Mouse (Mus musculus): Measurements from ENCODE around the gene Emc8.

The Emc8 gene

DNA sequence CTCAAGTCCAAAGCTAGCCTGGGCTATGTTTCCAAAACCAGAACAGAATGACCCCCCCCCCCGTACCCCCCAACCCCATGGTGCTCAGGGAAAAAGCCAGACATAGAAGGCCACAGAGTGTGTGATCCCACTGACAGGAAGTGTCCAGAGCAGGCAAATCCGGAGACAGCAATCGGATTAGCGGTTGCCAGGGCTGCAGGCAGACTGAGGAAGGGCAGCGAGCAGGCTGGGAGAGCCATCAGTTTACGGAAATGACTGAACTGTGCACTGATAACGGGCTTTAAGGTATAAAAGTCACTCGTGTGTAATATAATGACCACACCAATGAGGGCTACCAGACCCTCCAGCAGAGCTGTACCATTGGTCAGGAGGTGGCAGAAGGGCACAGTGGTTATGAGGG is 27.1 kb downstream of the Emc8 start:
- no peak for DNase-seq (ENCODE audit: low spot score)

DNA sequence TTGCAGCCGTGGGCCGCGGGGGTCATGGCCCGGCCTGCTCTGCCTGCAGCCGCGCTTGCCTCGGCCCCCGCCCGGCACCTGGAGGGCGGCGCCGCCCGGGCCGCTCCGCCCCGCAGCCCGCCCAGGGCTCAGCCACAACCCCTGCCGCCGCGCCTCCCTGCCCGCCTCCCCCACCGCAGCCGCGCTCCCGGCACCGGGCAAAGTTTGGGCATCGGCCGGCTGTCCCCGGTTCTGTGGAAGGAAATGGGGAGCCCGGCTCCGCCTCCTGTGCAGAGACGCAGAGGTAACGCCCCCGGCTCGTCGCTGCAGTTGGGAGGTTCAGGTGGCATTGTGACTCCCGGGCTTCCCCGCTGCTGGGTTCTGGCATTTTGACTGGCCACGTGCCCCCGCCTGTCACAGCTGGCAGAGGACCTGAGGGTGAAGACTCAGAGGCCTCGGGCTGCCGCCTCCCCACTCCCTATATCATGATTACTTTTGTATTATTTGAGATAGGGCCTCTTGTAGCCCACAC is 34.0 kb downstream of the Emc8 start:
- peak; percentile 30 for DNase-seq (ENCODE audit: low spot score)

DNA sequence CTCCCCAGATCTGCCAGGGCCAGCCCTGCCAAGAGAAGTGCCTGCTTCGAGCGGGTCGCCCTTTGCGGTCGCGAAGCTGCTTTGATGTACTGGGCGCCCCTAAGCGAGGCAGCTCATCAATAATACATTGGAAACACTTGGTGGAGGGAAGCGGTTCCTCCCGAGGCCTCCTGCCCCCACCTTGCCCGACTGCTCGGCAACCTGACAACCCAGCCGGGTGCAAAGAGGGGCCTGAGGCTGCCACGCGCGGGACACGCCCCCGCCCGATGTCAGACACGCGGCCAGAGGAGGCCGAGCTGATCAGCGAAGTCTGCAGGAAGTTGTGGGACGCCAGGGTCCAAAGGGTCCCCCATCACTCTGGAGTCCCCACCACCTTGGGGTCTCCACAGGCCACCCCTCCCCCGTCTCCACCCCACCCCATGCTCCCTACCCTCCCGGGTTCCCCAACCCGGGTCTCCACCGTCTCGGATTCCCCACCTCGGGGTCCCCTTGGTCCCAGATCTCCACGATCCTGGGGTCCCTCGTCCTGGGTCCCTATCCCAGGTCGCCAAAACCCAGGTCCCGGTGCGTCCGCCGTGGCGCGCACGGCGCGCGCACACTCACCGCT is 34.6 kb downstream of the Emc8 start:
- DNase-seq (ENCODE audit: low spot score): no peak

DNA sequence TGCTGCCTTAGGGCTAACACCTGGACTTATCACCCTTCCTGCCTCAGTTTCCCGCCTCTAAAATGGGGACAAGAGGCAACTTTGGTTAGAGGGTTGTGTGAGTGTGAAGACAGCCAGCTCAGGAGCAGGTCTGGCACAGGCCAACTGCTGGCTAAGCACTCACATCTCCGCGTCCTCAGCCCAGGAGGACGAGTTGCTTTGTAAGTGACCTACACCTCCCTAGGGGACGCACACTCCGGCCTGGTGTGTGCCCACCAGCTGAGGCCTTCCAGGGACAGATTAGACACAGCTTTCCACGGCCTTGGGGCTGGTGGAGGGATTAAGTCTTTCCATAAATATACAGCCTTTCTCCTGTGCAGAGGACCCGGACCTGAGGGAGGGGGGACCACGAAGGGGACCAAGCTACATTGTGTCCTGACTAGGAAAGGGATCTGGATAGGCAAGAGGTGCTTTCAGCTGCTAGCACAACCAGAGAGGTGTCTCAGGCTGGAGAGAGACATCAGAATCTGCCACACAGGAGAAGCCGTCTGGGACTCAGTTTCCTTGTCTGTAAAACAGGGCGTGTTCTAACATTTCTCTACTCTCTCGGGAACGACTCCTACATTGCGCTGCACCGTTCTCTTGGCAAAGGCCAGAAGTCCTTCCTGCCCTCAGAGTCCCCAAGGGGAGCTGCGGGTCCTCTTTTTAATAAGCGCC is 35.3 kb downstream of the Emc8 start:
- DNase-seq (ENCODE audit: low spot score): no peak

DNA sequence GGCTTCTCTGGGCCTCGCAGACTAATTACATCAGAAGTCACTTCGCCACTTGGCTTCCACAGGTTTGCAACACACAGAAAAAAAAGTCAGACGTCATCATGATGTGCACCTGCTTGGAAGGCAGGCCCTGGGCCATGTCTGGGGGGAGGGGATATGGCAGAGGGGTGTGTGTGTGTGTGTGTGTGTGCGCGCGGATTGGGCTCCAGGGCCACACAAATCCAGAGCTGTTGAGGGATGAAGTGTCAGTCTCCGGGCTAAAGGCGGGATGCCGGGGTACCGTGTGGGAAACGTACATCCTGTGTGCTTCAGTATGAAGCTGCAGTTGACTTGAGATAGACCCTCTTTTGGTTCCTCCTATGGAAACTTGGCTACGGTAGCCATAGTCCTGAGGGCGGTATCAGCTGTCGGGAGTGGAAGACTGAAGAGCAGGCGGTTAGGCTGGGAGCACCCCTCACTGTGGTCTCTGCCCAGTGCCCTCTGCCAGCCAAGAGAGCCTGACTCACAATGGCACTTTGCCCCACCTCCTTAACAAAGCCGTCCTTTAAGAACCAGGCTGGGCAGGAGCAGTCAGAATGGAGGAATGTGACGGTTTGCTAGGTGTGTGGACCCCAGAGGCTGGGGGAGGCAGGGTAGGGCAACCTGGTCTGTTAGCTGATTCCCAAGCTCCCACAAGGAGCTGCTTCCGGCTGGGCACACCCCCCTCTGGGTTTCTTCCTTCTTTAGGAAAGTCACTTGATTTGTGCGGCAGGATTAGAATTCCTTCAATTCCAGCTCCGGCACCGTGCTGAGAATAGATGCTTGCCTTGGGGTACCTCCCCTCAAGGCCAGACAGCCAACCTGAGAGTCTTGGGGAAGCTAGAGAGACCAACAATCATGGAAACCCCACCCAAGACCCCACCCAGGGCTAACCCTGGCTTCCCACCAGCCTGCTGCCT is 36.7 kb downstream of the Emc8 start:
- DNase-seq (ENCODE audit: low spot score): no peak

DNA sequence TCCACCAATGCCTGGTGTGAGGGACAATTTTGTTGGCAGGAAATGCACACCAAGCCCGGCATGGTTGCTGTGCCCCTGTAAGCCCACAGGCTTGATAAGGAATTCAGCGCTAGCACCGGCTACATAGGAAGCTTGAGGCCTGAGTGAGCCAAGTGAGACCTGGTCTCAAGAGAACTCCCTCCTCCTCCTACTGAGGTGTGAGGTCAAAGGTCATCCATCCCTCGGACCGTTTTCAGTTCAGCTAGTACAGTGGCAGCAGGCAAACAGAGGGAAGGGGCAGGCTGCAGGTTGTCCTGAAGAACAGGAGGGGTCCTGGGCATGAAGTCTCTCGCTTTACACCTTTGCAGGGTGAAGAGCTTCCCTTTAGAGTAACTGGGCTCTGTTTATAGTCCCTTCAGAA is 37.5 kb downstream of the Emc8 start:
- DNase-seq (ENCODE audit: low spot score): no peak

DNA sequence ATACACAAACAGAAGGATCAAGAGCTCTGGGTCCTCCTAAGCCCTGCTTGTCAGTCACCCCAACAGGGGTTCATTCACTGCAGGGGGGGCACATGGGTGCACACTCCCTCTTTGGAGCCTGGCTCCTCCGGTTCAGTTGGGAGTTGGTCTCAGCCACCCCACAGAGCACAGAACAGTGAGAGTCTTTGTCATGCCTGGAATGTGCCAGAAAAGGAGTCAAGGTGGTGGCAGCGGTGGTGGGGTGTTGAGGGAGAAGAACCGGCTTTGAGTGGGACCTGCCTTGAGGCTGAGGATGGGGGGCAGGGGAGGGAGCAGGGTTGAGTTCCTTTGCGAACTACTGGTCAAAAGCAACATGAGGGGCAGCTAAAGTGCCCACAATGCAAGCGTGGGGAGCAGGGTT is 38.3 kb downstream of the Emc8 start:
- no peak for DNase-seq (ENCODE audit: low spot score)

DNA sequence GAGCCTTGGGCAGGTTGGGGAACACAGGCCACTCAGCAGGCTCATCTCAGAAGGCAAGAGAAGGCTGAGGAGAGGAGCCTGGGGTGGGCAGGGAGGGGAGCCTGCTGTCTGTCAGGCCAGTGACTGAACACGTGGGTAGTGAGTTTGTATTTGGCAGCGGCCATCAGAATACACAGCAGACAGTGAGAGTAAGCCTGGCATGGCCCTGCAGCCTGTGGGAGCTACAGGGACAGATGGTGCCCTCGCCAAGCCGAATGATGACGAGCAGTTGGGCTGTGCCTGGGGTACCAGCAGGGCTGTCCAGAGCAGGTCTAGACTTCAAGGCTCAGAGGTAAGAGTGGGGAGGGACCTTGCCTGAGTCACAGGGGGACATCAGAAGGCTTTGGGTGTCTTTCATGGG is 41.1 kb downstream of the Emc8 start:
- DNase-seq (ENCODE audit: low spot score): no peak

DNA sequence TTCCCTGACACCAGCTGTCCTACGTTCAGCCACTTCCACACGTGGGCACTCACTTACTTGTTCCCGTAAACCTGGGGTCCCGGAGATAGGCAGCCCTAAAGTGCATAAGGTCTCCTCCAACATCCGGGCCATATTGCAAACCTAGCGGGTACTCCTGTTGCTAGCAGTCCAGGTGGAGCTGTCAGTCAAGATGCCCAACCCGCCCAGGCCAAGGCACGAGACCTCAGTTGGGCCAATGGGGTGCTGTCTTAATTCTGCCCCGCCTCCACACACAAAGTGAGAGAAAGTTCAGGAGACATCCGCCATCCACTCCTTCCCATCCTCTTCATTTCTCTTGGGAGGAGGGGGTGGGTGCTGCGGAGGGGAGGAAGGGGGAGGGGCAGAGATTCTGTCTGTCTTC is 41.9 kb downstream of the Emc8 start:
- DNase-seq (ENCODE audit: low spot score): no peak

DNA sequence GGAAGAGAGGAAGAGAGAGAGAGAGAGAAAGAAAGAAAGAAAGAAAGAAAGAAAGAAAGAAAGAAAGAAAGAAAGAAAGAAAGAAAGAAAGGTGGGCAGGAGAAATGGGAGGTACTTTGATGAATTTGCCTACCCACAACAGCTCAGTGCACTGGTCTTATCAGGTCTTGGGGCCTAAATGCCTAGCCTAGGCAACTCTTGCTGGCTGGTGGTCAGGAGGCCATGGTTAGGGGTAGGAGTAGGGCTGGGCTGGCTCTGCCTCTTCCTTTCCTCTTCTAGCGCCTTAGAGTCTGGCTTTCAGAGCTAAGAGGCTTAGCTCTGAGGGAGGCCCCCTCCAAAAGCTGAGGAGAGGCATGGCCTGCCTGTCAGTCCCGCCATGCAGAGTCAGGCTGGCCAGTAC is 44.8 kb downstream of the Emc8 start:
- DNase-seq (ENCODE audit: low spot score): no peak

DNA sequence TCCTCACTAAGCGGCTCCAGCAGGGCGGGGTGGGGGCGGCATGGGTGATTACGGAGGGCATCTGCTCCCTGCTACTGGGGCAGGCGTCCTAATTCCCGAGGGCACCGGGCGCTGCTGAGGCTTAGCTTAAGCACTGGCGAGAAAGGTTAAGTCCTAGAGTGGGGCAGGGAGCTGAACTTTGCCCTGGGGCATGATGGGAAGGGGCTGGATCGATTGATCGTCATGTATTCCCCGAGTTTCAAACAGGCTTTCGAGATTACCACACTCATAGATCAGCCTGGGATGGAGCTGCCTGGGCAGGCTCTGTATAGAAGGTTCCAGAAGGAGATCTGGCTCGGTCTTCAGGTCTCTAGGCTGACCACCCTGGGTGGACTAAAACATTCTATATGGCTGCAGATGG is 46.2 kb downstream of the Emc8 start:
- no peak for DNase-seq (ENCODE audit: low spot score)

DNA sequence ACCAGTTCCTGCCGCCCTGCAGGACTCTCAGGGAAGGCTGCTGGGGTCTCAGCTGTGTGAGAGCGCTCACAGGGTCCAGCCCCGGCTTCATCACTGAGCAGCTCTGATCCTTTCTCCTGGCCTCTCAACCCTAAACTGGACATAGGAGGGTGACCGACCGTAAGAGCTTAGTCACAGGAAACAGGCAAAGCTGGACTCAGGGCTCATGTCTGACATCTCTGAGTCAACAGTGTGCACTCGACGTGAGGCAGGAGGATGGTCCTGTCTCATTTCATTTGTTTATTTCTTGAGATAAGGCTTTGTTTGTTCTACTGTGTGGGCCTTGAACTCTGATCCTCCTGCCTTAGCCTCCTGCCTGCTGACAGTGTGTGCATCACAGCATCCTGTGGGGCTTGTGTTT is 47.9 kb downstream of the Emc8 start:
- DNase-seq (ENCODE audit: low spot score): no peak

DNA sequence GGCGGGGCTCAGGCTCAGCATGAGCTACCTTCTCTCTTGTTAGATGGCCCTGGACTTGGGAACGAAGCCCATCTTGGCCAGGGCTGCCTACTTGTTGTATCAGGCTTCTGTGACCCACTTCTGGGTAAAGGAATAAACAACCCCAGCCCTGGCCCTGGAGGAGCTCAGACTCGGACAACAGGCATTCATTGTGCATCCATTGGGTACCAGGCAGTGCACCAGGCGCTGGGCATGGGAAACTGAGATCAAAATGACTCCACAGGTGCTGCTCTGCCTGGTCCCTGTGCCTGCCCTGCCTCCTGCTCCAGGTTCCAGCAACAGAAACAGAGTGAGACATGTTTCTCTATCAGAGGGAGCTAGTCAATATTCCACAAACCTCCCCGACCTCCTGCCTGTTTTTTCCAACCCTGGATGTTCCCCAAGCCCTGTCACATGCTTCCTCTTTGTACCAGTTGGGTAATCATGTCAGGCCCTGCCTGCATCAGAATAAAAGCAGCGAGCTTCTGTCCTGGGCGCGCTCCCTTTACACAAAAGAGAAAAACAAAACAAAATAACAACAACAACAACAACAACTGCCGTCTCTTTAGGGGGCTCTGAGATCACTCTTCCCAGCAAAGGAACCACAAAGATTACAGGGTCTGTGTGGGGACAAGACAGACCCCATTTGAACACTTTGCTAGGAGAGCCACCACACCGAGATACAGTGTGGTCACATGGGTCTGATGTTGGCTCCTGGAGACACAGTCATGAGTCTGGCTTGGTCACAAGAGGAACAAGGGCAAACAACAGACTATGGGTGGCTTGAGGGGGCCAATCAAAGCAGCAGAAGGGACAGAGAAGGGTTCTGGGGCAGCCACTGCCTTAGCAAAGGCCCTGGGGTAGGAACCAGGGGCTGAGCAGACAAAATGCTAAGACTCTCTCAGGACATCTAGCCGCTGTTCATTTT is 48.9 kb downstream of the Emc8 start:
- DNase-seq (ENCODE audit: low spot score): no peak

DNA sequence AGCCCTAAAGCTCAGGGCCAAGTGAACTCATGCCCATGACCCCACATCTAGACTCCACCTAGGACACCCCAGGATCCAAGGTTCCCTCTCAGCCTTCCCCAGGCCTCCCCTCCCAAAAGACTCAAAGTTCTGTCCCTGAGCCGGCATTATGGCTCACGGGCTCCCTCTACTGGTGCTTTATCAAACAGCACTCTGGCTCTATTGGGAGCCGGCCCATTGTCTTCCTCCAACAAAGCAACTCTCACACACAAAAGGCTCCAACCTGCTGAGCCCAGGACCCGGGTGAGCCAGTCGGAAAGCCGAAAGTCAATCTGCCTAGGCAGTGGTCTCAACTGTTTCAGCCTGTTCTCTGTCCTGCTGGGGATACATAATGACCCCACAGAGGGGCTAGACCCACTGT is 50.3 kb downstream of the Emc8 start:
- DNase-seq (ENCODE audit: low spot score): peak; percentile 77

DNA sequence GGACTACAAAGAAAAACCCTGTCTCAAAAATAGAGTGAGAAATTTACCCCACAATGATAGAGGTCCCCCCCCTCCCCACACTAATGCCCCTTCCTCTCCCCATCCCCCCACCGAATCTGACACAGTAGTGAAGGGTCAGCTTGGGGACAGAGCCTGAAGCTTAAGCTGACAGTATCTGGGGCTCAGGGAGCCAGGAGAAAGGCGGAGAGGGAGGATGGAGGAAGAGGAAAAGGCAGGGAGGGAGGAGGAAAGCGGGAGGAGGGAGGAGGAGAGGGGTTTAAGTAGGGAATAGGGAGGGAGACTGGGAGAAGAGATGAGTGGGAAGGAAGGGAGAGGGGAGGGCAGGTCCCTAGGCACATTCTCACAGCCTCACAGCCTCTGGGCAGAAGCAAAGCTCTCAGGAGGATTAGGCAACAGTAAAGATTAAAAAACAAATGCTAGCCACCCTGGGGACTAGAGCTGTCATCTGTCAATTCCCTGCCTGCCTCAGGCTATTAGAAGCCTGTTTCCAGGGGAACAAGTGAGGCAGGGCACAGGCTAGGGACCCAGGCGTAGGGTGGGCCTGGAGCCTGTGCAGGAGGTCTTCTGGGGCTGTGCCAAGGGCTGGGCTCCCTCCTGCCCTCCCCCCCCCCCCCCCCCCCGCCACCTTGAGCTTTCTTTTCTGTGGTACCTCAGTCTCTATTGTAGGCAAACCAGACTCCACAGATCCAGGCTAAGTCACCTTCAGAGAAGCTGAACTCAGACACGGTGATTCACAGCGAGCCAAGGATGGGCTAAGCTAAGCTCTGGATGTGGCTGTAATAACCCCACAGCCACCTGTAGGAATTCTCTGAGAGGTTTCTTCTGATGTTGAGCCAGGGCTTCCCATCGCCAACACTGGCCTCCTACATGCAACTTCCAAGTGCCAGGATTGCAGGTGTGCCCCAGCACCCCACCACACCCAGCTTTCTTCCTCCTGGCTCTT is 51.4 kb downstream of the Emc8 start:
- no peak for DNase-seq (ENCODE audit: low spot score)

DNA sequence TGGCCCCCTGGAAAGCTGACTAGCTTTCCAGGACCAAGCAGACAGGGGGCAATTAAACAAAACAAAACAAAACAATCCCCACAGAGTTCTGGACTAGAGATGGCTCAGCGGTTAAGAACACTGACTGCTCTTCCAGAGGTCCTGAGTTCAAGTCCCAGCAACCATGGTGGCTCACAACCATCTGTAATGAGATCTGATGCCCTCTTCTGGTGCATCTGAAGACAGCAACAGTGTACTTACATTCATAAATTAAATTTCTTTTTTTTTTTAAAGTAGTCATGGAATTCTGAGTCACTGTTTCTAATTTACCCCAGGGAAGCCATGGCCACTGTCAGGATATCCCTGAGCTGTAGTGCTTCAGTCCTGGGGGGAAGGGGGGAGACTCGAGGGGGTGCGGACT is 53.9 kb downstream of the Emc8 start:
- DNase-seq (ENCODE audit: low spot score): no peak

DNA sequence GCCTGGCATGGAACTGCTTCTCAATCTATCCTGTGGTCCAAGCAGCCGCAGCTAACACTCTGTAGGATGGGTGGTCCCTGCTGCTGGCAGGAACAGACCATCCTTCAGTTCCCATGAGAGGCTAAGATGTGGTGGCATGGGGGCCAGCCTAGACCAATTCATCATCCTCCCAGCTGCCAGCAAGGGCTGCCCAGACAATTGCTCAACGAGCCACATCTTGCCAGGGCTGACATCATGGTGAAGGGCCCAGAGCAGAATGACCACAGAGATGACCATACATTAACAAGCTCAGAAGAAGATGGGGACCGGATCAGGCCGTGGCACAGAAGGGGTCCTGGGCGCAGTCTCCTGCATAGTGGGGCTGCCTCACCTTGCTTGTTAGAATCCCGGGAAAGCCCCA is 57.5 kb downstream of the Emc8 start:
- DNase-seq (ENCODE audit: low spot score): no peak

DNA sequence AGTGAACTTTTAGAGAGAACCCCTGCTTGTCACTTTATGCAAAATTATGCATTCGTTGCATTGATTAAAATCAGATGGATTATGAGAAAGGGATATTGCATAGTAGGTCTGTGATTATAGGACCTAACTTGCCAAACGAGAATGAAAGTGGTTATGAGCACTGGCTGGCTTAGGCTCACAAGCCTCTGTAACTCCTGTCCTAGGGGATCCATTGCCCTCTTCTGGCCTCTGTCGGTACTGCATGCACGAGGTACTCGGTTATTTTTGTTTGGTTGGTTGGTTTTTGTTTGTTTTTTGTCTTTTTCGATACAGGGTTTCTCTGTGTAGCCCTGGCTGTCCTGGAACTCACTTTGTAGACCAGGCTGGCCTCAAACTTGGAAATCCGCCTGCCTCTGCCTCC is 60.5 kb downstream of the Emc8 start:
- DNase-seq (ENCODE audit: low spot score): peak; percentile 74

DNA sequence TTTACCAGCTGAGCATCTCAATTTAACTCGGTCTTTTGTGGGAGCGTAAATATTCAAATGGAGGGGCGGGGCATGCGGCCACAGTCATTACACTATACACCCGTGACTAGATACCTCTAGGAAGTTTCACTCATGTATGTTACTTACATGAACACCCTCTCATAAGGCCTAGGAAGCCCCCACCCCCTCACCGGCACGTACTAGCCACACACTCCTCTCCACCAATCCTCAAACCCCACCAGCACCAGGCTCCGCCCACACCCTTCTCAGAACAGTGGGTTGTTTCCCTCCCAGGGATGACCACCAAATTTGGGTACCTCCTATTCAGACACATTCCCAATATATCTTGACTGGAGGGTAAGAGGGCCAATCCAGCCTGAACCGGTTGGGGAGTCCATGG is 60.9 kb downstream of the Emc8 start:
- no peak for DNase-seq (ENCODE audit: low spot score)

All from ovary, postnatal 14 days (tissue).